Mouse (Mus musculus): ENCODE data around the gene Gm17018.

The Gm17018 gene

DNA sequence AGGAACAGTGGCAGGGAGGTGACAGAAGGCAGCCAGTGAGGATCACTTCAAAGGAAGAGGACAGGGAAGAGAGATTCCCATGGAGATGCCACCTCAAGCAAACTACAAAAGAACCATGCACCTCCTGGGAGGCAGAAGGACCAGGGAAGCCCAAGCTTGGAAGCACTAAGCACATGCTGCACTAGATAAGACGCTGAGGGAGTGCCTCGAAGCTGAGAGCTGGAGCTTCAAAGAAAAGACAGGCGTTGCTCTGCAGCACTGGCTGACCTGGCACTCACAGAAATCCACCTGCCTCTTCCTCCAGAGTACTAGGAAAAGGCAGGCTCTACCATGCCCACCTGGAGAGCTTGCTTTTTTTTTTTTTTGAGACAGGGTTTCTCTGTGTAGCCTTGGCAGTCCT, 66.6 kb downstream of the Gm17018 start:
- no peak for DNase-seq

GRCm38 (mm10) chr19:45628649-45629048, 68.2 kb downstream of the Gm17018 start:
- no peak for DNase-seq

DNA sequence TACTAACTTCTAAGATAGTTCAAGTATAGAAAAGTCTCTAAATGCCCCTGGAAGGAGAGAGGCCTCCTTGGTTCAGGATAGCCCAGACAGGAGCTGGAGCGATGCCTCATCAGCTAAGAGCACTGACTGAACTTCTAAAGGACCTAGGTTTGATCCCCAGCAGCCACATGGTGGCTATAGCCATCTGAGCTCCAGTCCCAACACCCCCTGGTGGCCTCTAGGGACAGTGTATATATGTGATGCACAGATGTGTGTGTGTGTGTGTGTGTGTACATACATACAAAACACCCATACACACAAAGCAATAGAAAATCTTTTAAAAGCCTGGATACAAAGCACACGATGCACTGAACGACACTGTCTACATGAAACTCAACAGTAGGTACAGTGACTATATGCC, 68.8 kb downstream of the Gm17018 start:
- DNase-seq, result no peak
